Mouse (Mus musculus) left cerebral cortex, adult 18-20 months (tissue): ENCODE measurements around the gene Rpusd1. TPM values are rescaled to one million over a fixed set of nuclear protein-coding genes. Genes with fewer than 3 reads are reported as not detected.
"Not testable (repeated sequence)": the region's sequence is repeated elsewhere in the genome, so short reads cannot be mapped to it uniquely, and the experiment has no call there.

Experiments
- DNase-seq, 2 experiments: peaks; one replicate each; pipeline ENCODE4 v3.0.0; 2021 to 2022; ENCODE audit warnings: low spot score in 2 of 2, mixed read lengths in 1 of 2
- total RNA-seq, 2 experiments: library from RNA; stranded (reverse); gene quantifications; 2 replicates each; pipeline ENCODE4 v1.2.3; 2021

Rpusd1 gene
- total RNA-seq, 2 experiments from 2014 or later: 60.9 to 64.4 TPM

DNA sequence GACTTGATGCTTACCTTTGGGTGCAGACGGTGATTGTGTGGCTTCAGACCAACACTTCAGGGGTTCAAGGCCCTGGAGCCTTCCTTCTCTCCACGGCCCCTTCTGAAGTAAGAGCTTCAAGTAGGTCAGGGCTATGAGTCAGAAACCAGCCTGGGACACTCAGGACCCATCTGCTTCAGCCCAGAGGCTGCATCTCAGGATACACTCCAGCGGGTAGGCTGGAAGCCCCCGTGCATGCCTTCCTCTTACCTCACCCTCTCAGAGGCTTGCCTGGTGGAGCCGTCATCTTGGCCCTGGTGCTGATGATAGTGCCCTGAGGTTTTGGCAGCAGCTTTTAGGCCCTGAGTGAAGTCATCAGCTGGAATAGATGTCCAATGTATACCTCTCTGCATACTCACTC lies 7.8 kb downstream of the Rpusd1 start:
- DNase-seq: no peak

GRCm38 (mm10) chr17:25735745-25736144 lies 8.3 kb downstream of the Rpusd1 start, which contains the start of gene Mslnl:
Mslnl (plus strand) TSS chr17:25736042.
- no peak for DNase-seq

- no peak for DNase-seq
These were observed 11.4 kb downstream of the Rpusd1 start for GRCm38 (mm10) chr17:25738861-25739260.

DNA sequence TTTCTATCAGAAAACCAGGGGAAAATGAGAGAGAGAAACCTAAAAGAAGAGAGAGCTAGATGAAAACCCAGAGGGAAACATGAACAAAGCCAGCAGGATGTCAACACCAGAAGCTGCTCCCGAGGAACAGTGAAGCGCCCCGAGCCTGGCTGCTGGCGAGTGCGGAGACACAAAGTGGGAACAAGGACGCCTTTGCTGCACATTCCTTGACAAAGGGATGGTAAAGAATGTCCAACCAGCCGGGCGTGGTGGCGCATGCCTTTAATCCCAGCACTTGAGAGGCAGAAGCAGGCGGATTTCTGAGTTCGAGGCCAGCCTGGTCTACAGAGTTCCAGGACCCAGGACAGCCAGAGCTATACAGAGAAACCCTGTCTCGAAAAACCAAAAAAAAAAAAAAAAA lies 14.0 kb downstream of the Rpusd1 start:
- not testable (repeated sequence) for DNase-seq

DNA sequence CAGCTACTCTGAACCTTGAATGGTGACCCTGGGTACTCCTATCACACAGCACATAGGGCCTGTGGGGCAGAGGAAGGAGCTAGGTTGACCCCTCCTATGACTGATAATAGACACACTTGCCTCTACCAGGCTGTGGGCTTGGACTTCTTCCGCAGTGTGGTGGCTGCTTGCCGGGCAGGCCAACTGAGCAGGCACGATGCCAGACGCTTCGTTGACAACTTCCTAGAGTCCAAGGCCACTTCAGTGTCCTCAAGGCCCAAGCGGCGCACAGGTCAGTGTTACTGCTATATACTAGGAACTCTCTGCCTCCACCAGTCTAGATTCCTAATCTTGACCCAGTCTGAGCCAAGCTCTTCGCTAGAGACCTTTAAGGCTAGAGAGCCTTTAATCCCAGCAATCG lies 16.4 kb downstream of the Rpusd1 start:
- DNase-seq: no peak

GRCm38 (mm10) chr17:25744311-25744710 lies 16.8 kb downstream of the Rpusd1 start:
- DNase-seq: no peak

DNA sequence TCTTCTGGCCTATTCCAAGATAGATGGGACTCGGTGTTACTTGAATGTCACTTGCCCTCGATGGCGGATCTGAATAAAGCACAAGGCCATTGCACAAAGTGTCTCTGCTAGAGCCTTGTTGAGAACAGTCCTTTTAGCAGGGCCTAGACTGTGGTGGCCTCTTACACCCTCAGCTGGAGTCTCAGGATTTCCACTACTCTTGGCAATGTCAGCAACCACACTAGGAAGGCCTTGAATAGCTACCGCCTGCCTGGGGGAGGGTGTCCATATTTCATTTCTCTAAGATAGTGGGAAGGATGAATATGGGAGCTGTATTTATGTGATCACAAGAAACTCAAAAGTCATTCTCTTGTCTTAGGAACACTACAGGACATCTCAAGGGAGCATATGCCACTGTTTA lies 20.8 kb downstream of the Rpusd1 start:
- no peak for DNase-seq

DNA sequence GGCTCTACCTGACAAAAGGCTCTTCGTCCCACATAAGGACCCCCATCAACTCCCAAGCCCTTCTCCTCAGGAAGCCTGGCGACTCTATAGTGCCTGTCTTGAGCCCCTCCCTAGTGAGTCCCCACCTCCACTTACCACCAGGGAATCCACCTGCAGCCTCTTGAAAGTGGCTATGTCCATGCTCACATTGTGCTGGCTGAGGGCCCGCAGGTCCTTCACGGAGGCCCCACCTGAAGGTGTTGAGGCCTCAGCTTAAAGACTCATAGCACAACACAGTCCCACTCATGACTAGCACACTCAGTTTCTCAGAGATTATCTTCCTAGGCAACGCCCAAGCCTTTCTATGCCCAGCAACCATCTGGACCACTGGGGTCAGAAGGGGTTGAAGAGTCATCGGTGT lies 21.8 kb downstream of the Rpusd1 start:
- no peak for DNase-seq

DNA sequence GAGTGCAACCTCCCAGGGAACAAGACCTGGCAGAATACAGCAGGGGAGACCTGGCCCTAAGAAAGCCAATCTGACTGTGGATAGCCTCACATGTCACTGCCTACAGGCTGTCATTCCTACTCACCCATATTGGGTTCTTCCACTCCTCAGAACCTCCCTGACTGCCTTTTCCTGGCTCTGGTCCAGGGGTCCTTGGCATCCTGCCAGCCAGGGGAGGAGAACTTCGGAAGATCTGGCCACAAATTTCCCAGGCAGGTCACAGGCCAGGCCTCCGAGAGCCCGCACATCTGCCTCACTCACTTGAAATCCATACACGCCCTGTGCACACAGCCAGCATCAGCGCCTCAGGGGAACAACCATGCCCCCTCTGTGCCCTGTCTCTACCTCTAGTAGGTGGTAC lies 24.0 kb downstream of the Rpusd1 start:
- DNase-seq: no peak

DNA sequence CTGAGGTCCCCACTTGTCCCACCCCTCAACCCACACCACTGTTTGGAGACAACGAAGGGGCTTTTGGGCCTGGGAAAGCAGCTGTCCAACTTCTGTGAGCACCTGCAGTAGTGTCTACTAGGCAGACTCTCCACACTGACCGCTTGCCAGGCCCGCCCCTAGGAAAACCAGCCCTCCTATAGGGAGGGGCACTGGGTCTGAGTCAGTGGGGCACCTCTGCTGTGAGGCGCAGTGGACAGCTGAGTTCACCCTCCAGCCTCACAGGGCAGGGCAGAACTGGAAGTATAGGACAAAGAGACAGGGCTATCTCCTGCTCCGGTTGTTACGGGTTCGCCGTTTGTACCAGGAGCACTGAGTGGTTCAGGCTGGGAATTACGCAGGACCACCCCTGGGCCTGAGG lies 26.8 kb downstream of the Rpusd1 start, which contains the start of gene Msln:
TSS of gene Msln (minus strand) at position 138 of the 400 bp plus-strand sequence.
- DNase-seq: no peak

- DNase-seq: no peak
These were observed 27.6 kb downstream of the Rpusd1 start for GRCm38 (mm10) chr17:25755086-25755485.

- no peak for DNase-seq
These were observed 28.3 kb downstream of the Rpusd1 start for GRCm38 (mm10) chr17:25755627-25756377.

DNA sequence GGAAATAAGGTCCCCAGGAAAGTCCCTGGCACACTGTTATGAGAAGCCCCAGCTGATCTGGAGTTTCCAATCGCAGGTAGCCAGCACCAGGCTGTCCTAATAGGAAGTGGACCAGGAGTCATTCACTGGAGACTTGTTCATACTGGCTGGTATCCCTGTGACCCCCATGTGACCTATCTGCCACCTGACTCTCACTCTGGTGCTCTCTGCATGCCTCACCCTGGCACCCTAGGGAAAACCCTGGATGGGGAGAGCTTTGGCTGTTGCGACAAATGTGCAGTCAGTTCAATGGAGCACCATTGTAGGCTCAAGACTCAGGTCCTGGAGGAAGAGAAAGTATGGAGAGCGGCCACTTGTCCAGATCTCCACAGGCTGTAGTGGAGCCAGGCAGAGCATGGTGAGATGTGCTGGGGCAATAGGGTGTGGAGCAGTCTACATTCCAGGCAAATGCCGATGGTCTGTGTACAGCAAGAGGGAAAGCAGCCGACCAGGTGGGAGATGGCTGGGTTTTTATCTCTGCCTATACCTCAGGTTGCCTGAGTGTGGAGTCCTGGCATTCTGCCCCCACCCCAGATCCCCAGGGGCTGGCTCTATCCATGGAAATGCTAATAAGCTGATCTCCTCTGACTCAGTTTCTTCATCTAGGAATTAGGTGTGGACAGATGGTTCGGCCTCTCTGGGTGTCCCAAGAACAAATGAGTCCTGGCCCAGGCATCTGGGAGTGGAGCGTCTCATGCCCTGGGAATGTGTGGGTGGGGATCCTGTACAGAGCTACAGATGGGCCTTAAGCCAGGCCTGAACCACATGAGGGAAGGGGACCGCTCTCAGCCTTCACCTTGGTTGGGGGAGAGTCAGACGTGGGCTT lies 29.1 kb downstream of the Rpusd1 start:
- no peak for DNase-seq

DNA sequence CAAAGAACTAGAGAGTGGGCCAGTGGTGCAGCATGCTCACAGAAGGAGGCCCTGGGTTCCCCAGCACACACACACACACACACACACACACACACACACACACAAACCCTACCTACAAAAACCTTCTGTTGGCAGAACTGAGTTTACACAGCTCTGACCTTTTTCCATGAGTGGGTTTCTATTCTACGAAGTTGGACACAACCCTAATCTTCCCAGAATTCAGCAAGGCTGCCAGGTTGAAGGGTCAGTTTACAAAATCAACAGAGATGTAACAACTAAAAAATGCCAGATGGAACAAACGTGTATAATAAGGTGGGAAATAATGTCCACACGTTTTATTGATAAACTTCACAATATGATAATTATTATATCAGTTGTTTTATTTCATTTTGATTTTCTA lies 30.2 kb downstream of the Rpusd1 start:
- DNase-seq: no peak

GRCm38 (mm10) chr17:25760148-25760547 lies 32.7 kb downstream of the Rpusd1 start:
- DNase-seq: peak in 1 of 2 experiments; percentile 50

GRCm38 (mm10) chr17:25761561-25761970 lies 34.1 kb downstream of the Rpusd1 start:
- no peak for DNase-seq

GRCm38 (mm10) chr17:25762591-25762990 lies 35.1 kb downstream of the Rpusd1 start:
- DNase-seq: no peak

DNA sequence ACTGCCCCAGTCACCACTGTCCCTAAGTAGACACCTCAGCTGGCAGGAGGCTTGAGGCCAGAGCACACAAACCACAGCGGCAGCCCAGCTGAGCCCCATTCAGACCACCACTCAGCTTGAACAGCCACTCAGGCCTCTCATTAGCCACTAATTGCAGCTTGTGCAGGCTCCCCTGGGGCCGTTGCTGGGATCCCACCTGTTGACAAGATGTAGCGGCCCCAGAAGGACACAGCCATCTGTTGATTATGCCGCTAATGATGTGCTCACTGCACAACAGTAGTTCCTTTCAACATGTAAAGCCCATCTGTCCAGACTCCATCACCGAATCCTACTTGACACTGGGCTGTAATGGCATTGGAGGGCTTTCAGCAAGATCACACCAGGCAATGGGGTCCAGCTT lies 38.4 kb downstream of the Rpusd1 start:
- DNase-seq: no peak

DNA sequence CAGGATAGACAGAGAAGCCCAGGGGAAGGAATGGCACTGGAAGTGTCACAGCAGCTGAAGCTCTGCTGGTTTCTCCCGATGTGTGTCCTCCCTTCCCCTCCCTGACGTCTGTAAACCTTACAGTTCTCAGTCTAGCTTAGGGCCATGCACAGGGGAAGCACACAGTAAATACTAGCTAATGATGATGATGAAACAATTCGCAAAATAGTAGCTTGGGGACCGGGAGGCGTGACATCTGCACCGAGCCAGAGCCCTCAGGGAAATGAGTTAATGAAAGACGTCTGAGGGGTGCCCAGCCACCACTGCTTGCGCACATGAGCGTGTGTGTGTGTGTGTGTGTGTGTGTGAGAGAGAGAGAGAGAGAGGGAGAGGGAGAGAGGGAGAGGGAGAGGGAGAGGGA lies 41.9 kb downstream of the Rpusd1 start:
- no peak for DNase-seq

GRCm38 (mm10) chr17:25773549-25774120 lies 46.2 kb downstream of the Rpusd1 start, which contains the start of gene Narfl:
Narfl (plus strand) TSS chr17:25773776.
- DNase-seq: peak; percentile 99

DNA sequence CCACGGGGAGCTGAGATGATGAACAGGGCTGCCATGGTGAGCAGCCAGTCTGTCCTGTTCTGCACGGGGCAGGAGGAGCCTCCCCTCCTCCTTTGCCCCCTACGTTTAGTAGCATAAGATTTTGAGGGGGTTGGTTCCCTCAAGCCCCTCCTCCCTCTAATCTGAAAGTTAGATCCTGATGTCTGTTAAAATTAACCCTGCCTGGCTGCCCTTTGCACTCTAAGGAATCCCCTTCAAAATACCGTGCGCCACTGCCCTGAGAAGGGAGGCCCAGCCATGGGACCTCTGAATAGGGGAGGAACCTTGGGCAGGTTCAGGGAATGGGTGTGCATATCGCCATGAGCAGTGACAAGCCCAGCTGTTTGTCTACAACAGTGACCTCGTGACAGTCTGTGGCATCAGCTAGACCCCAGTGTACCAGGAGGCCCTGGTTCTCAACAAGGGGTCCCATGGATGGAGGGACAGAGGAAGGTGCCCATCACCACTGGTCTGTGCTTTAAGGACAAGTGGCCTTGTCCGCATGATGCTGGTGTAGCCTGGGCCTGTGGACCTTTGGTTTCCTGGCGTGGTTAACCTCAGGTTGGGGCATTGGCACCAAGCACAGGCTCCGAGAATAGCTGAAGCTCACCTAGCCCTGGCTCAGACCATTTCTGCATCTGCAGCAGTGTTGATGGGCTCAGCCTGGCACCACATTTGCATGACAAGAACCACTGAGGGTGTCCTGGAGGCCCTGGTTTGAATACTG lies 48.0 kb downstream of the Rpusd1 start:
- DNase-seq: no peak
